Mouse (Mus musculus) limb, embryonic 13.5 days (tissue): ENCODE results near the gene Olfr447. TPM values are rescaled to one million over a fixed set of nuclear protein-coding genes. Genes with fewer than 3 reads are reported as not detected.

ENCODE experiments used
- ATAC-seq: fragments of 200-750 bp; cut with Nextera tagmentation; 2 replicates; pipeline ENCODE4 v1.8.0; 2017; ENCODE audit warnings: low read depth, moderate number of reproducible peaks, moderate TSS enrichment; ENCODE audit not compliant: low FRiP score
- H3K27ac ChIP-seq: fragments of 300-500 bp; sonication (generic); 2 replicates; pipeline ENCODE4 v1.5.1; 2015; ENCODE audit warnings: inconsistent platforms, mild to moderate bottlenecking, moderate library complexity
- H3K27me3 ChIP-seq: fragments of 300-500 bp; sonication (generic); 2 replicates; pipeline ENCODE4 v1.6.1; 2015; ENCODE audit warnings: mild to moderate bottlenecking, inconsistent platforms
- H3K36me3 ChIP-seq: fragments of 300-500 bp; sonication (generic); 2 replicates; pipeline ENCODE4 v1.6.1; 2015; ENCODE audit warnings: inconsistent platforms, mild to moderate bottlenecking, moderate library complexity
- H3K4me1 ChIP-seq: fragments of 300-500 bp; sonication (generic); 2 replicates; pipeline ENCODE4 v1.6.1; 2015; ENCODE audit warnings: inconsistent platforms
- H3K4me2 ChIP-seq: fragments of 300-500 bp; sonication (generic); replicated peaks from 2 replicates; pipeline ENCODE4 v1.6.1; 2015; ENCODE audit warnings: inconsistent platforms, mild to moderate bottlenecking, moderate library complexity
- H3K4me3 ChIP-seq: fragments of 300-500 bp; sonication (generic); 2 replicates; pipeline ENCODE4 v1.5.1; 2015; ENCODE audit warnings: moderate library complexity, mild to moderate bottlenecking, inconsistent platforms
- H3K9ac ChIP-seq: fragments of 300-500 bp; sonication (generic); 2 replicates; pipeline ENCODE4 v1.6.1; 2015; ENCODE audit warnings: mild to moderate bottlenecking, inconsistent platforms
- H3K9me3 ChIP-seq: fragments of 300-500 bp; sonication (generic); 2 replicates; pipeline ENCODE4 v1.6.1; 2016; ENCODE audit warnings: inconsistent platforms
- WGBS: fragments of 180-500 bp; shearing (Covaris S2); methylation state at CpG from one replicate; pipeline ENCODE4 v1.1.7; 2015; 5-methylcytosine and 5-hydroxymethylcytosine counted together
- polyA plus RNA-seq: library from polyadenylated mRNA; unstranded; fragments of >200 nt; fragmentation: Nextera tagmentation; extraction: Ambion mirVana; gene quantifications from 2 replicates; pipeline ENCODE4 v1.2.1, GENCODE M21; 2015

The Olfr447 gene
- polyA plus RNA-seq = not detected in 2 replicates

DNA sequence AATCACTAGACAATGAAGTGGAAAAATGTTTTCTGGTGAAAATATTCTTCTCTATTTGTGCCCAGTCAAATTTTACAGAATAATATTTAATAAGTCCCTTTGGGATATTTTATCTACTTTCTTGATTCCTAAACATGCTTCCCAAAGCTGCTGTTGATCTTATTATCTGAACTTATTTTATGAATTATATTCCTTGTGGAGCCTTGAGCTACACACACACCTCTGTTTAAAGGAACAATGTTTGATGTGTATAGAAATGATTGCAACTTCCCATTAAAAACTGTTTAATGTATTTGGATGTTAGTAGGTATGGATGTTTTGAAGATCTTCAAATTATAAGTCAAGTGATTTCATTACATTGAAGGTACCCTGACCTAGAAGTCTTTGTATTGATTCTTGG, at the start of gene Olfr447:
Olfr447 (plus strand) TSS at position 301 of the 400 bp plus-strand sequence.
- Histone ChIP-seq H3K27me3 (no peaks in the 10 kb centered on the region), H3K36me3 (no peaks in the 10 kb centered on the region), H3K4me3 (no peak within 1 kb of the TSS), H3K9me3 (no peaks in the 10 kb centered on the region), H3K4me1 (no peaks in the 10 kb centered on the region), H3K27ac (no peak within 1 kb of the TSS), H3K9ac (no peak within 1 kb of the TSS), H3K4me2 (no peak within 1 kb of the TSS)
- ATAC-seq = no peak

- no peak overlapping the region for H3K4me3 ChIP-seq
- 15% methylated on average over 4 of the region's 4 CpGs for WGBS
- ATAC-seq = no peak
- H3K4me1 ChIP-seq = no peaks in the 10 kb centered on the region
- H3K27ac ChIP-seq = no peak overlapping the region
- no peaks in the 10 kb centered on the region for H3K36me3 ChIP-seq
- no peaks in the 10 kb centered on the region for H3K27me3 ChIP-seq
- no peak overlapping the region for H3K9ac ChIP-seq
- H3K4me2 ChIP-seq = no peak overlapping the region
- no peaks in the 10 kb centered on the region for H3K9me3 ChIP-seq
Measured at GRCm38 (mm10) chr6:42860222-42860819, 48.4 kb upstream of the Olfr447 start.

GRCm38 (mm10) chr6:42869695-42870094, 39.0 kb upstream of the Olfr447 start:
- H3K36me3 ChIP-seq = no peaks in the 10 kb centered on the region
- no peak for ATAC-seq
- no peak overlapping the region for H3K9ac ChIP-seq
- no peaks in the 10 kb centered on the region for H3K27me3 ChIP-seq
- H3K4me2 ChIP-seq = no peak overlapping the region
- H3K4me3 ChIP-seq = no peak overlapping the region
- no peaks in the 10 kb centered on the region for H3K9me3 ChIP-seq
- H3K27ac ChIP-seq = no peak overlapping the region
- H3K4me1 ChIP-seq = no peaks in the 10 kb centered on the region
- WGBS = 57% methylated on average over 3 of the region's 3 CpGs

GRCm38 (mm10) chr6:42876323-42876722, 32.4 kb upstream of the Olfr447 start:
- no peak overlapping the region for H3K4me2 ChIP-seq
- H3K27me3 ChIP-seq = no peaks in the 10 kb centered on the region
- no peaks in the 10 kb centered on the region for H3K9me3 ChIP-seq
- no peak overlapping the region for H3K9ac ChIP-seq
- H3K27ac ChIP-seq = no peak overlapping the region
- no peak for ATAC-seq
- no peaks in the 10 kb centered on the region for H3K36me3 ChIP-seq
- H3K4me1 ChIP-seq = no peaks in the 10 kb centered on the region
- H3K4me3 ChIP-seq = no peak overlapping the region

- no peaks in the 10 kb centered on the region for H3K36me3 ChIP-seq
- H3K4me2 ChIP-seq = no peak within 1 kb of the TSS
- H3K4me1 ChIP-seq = no peaks in the 10 kb centered on the region
- no peak within 1 kb of the TSS for H3K4me3 ChIP-seq
- no peak within 1 kb of the TSS for H3K27ac ChIP-seq
- no peak within 1 kb of the TSS for H3K9ac ChIP-seq
- H3K9me3 ChIP-seq = no peaks in the 10 kb centered on the region
- 81% methylated on average over 1 of the region's 1 CpGs for WGBS
- H3K27me3 ChIP-seq = no peaks in the 10 kb centered on the region
- ATAC-seq = no peak
Measured at GRCm38 (mm10) chr6:42890141-42890540, 18.5 kb upstream of the Olfr447 start, which contains the start of gene Olfr448. Gene Olfr448 (plus strand): TSS chr6:42890441.

- H3K4me1 ChIP-seq = no peaks in the 10 kb centered on the region
- no peaks in the 10 kb centered on the region for H3K27me3 ChIP-seq
- H3K4me2 ChIP-seq = no peak overlapping the region
- H3K9me3 ChIP-seq = no peaks in the 10 kb centered on the region
- H3K9ac ChIP-seq = no peak overlapping the region
- H3K4me3 ChIP-seq = no peak overlapping the region
- H3K36me3 ChIP-seq = no peaks in the 10 kb centered on the region
- no peak for ATAC-seq
- no peak overlapping the region for H3K27ac ChIP-seq
- WGBS = 33% methylated on average over 1 of the region's 1 CpGs
Measured at GRCm38 (mm10) chr6:42900345-42900744, 8.3 kb upstream of the Olfr447 start.

DNA sequence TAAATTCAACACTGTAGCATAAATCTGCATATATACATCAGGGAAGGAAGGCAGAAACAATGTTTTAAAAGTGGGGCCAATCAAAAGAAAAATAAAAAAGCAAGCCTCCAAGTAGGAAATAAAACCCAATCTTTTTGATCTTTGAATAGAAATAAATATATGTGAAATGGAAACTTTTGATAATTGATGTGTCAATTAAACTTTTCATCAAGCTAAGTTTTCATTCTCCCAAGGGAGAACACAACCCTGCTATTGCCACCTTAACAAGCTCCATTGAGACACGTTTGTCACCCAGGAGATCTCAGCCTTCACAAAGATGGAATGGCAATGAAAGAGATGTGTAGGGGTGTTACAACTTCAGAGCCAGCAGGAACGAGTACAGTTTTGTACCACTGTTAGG, 12.4 kb downstream of the Olfr447 start, which contains the start of gene Olfr446:
Olfr446 (plus strand) TSS at position 301 of the 400 bp plus-strand sequence.
- Histone ChIP-seq H3K4me2 (no peak within 1 kb of the TSS), H3K4me3 (no peak within 1 kb of the TSS), H3K36me3 (no peaks in the 10 kb centered on the region), H3K4me1 (no peaks in the 10 kb centered on the region), H3K9ac (no peak within 1 kb of the TSS), H3K9me3 (no peaks in the 10 kb centered on the region), H3K27me3 (no peaks in the 10 kb centered on the region), H3K27ac (no peak within 1 kb of the TSS)
- WGBS = 72% methylated on average over 2 of the region's 2 CpGs
- ATAC-seq = no peak

DNA sequence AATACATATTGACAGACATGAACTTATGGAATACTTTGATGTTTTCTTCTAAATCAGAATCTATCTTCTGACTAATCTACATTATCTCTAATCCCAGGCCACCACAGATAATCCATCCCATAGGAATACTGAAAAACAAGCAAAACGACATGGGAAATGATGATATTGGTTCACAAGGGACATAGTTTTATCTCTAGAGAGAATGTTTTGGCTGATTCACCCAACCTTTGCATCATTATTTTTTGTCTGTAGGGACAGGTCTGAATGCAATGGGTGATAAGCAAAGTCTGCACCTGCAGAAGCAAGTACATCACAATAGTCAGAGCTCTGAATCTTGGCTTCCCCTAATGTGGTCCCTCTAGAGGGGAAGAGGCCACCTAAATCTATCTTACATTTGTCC, 40.1 kb downstream of the Olfr447 start, which contains the start of gene Olfr444:
Olfr444 (plus strand) TSS at position 301 of the 400 bp plus-strand sequence.
- Histone ChIP-seq H3K4me3 (no peak within 1 kb of the TSS), H3K9me3 (no peaks in the 10 kb centered on the region), H3K4me1 (no peaks in the 10 kb centered on the region), H3K36me3 (no peaks in the 10 kb centered on the region), H3K9ac (no peak within 1 kb of the TSS), H3K4me2 (no peak within 1 kb of the TSS), H3K27ac (no peak within 1 kb of the TSS), H3K27me3 (no peaks in the 10 kb centered on the region)
- 75% methylated on average over 1 of the region's 1 CpGs for WGBS
- no peak for ATAC-seq

Other genes starting within 250 kb of the Olfr447 start
- gene Tcaf1, start 198.8 kb upstream of the Olfr447 start, polyA plus RNA-seq = 88.2 and 93.1 TPM in 2 replicates
- gene Olfr453, start 169.5 kb upstream of the Olfr447 start, polyA plus RNA-seq = not detected in 2 replicates
- gene Olfr38, start 152.5 kb upstream of the Olfr447 start, polyA plus RNA-seq = not detected in 2 replicates
- not detected in 2 replicates for gene Olfr452, start 123.8 kb upstream of the Olfr447 start, polyA plus RNA-seq
- gene Olfr450, start 96.9 kb upstream of the Olfr447 start, polyA plus RNA-seq = not detected in 2 replicates
- gene Olfr449, start 74.5 kb upstream of the Olfr447 start, polyA plus RNA-seq = not detected in 2 replicates
- gene Olfr448, start 18.4 kb upstream of the Olfr447 start, polyA plus RNA-seq = not detected in 2 replicates
- not detected in 2 replicates for gene Olfr446, start 12.5 kb downstream of the Olfr447 start, polyA plus RNA-seq
- gene Olfr444, start 40.2 kb downstream of the Olfr447 start, polyA plus RNA-seq = not detected in 2 replicates
- not detected in 2 replicates for gene Olfr441, start 197.5 kb downstream of the Olfr447 start, polyA plus RNA-seq
- gene Olfr237-ps1, start 237.7 kb downstream of the Olfr447 start, polyA plus RNA-seq = not detected in 2 replicates